Mouse (Mus musculus) retina, embryonic 14.5 days (tissue): ENCODE results near the gene Shb.

Experiments used
- DNase-seq: peaks from one replicate; pipeline ENCODE4 v3.0.0-alpha.2; 2015; ENCODE audit warnings: low spot score

The Shb gene

DNA sequence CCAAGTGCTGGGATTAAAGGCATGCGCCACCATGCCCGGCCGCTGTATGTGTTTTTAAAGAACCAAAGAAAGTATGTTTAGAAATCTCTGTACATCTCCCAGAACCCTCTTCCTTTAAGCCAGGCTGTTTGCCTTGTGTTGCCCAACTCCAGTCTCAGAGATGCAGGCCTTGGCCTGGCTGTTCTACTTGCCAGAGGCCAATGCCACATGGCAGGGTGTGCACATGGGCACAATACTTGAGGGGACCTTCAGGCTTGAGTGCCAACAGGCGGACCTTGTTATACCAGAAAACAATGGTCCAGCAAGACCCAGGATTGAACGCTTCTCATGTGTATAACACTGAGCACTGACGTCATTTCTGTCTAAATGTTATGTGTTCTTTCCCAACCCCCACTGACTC lies 27.1 kb downstream of the Shb start:
- DNase-seq, result no peak

GRCm38 (mm10) chr4:45503816-45504215 lies 28.5 kb downstream of the Shb start:
- DNase-seq, result no peak

- no peak for DNase-seq
Measured at GRCm38 (mm10) chr4:45503380-45503779, 28.9 kb downstream of the Shb start.

DNA sequence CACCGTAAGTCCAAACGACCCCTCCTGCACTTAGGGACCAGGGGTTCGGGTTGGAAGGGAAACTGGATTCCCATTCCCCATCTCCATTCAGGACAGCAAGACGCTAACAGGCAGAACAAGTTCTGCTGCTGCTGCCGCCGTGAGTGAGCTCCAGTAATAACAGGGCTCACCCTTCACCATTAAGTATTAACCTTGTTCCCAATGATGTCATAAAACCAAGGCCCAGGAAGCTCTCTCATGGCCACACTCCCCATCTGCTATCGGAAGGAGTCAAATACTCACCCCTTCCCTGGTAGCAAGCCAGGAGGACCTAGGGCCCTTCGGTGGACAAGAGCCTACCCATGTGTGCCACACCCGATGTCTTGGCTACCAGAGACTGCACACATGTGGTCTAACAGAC lies 30.3 kb downstream of the Shb start:
- no peak for DNase-seq

- DNase-seq, result no peak
Measured at GRCm38 (mm10) chr4:45500381-45500780, 31.9 kb downstream of the Shb start.

DNA sequence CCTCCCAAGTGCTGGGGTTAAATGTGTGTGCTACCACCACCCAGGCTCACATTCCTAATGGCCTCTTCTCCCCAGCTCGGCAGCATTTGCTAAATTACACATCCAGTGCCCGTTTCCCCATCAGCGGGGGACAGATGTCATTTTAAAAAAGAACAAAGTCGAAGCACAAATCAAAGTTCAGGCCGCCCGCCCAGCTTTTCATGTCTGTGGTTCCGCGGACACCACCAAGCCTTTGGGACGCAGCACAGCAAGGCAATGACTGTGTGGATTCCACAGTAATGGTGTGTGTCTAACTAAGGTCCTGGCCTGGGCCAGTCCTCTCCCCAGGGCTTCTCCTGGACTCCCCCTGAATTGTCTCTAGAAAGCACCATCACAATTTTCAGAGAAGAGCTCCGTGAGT lies 32.7 kb downstream of the Shb start:
- no peak for DNase-seq

- no peak for DNase-seq
Measured at GRCm38 (mm10) chr4:45499081-45499480, 33.2 kb downstream of the Shb start.

- DNase-seq, result no peak
Measured at GRCm38 (mm10) chr4:45498345-45498744, 33.9 kb downstream of the Shb start.

DNA sequence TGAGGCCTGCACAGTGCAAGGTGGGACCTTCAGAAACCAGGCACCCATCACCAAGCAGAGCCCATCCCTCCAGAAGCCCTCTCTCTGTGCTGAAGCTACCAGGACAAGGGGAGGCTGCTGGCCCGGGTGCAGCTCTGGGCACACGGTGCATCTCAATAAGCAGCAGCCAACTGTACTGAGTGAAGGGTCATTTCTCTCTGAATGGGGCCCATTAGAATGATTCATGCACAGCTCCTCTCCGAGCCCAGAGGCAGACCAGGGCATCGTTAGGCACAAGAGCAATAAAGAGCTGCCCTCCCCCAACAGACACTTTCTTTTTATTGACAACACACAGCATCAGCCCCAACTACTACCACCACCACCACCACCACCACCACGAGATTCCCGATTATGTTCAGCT lies 35.0 kb downstream of the Shb start:
- no peak for DNase-seq

DNA sequence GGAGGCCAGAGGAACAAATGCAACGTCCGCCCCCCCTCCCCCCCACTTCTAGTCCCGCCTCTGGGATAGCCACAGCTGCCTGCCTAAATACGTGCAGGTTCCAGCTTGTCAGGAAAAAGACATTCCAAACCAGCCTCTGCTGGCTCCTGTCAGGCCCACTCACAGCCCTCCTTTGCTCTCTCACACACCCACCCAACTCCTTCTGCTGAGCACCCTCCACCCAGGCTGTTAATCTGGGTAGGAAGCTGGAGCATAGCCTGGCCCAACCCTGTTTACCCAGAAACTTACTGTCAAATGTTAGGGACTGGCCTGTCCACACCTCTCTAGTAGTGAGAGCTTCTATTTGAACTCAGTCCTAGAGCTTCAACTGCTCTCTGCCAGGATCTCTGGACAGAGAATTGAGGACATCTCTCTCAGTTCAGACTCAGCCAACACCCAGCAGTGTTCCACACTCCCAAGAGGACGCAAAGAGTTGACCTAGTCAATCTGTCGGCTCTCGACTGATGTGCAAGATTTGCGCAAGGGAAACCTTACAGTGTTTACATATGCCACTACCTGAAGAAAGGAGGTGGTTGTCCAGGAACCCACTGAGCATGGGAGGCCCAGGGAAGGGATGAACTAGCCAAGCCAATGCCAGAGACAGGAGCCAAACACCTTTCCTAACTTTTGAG lies 36.6 kb downstream of the Shb start:
- DNase-seq, result no peak

DNA sequence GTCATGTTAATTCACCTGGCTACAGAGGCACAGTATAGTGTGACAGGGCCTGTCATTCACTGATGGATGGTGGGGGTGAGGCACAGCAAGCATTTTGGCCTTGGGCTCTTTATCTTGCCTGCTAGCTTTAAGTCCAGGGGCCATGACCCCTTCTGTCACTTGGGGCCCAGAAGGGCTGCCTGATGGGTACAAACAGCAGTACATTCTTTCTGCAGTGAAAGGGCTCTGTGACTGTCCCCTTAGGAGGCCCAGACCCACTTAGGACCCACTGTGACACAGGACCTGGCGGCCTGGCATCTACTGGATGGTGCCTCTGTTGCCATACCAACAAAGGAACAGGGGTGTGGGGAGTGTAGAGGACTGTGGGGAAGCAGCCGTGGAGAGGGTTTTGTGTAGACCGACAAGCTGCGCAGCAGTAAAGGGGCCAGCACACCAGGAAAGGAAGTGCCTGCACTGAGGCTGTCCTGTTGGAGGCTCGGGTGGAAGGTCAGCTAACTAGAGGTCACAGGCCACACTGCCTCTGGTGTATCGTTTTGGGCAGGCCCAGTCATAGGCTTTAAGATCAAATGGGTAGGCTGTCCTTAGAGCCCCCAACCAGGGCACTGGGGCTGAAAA lies 38.4 kb downstream of the Shb start:
- DNase-seq, result peak; percentile 40

- DNase-seq, result no peak
Measured at GRCm38 (mm10) chr4:45493118-45493517, 39.2 kb downstream of the Shb start.

- DNase-seq, result no peak
Measured at GRCm38 (mm10) chr4:45492681-45493081, 39.6 kb downstream of the Shb start.

DNA sequence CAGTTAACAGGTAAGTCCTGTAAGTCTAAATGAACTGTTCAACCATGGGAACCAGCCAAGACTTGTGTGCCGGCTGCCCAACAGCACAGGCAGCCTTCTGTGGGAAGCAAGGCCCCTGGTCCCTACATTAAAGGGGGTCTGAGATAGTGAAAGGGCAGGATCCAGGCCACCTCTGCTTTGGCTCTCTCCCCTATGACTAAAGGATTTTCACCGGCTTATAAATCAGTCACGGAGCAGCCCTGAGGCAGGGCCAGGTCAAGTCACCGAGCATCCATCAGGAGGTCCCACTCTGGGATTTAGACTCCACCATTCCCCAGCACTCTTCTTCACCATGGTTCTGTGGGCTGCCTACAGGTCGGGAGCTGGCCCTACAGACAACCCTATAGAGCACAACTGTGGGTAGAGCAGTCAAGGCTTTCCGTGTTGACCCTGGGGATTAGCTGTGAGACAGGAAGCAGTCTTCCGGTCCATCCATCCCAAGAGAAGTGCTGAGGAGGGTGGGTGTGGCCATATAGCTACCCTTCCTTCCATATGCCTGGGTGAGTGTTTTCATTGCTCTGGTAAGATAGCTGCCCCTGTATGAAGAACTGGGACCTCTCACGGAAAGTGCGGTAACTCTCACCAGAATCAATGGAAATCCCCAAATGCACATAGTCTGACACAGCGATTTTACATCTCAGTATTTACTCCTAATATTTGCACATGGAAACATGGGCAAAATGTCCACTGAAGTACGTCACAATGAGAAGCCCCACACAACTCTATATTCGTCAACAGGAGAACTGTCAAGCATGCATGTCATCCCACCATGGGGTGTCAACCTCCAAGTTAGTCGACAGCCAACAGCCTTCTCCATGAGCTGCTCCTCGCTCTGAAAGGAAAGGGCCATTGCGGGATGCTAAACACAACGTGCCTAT lies 40.3 kb downstream of the Shb start:
- DNase-seq, result no peak

GRCm38 (mm10) chr4:45491119-45491679 lies 41.1 kb downstream of the Shb start:
- DNase-seq, result no peak

DNA sequence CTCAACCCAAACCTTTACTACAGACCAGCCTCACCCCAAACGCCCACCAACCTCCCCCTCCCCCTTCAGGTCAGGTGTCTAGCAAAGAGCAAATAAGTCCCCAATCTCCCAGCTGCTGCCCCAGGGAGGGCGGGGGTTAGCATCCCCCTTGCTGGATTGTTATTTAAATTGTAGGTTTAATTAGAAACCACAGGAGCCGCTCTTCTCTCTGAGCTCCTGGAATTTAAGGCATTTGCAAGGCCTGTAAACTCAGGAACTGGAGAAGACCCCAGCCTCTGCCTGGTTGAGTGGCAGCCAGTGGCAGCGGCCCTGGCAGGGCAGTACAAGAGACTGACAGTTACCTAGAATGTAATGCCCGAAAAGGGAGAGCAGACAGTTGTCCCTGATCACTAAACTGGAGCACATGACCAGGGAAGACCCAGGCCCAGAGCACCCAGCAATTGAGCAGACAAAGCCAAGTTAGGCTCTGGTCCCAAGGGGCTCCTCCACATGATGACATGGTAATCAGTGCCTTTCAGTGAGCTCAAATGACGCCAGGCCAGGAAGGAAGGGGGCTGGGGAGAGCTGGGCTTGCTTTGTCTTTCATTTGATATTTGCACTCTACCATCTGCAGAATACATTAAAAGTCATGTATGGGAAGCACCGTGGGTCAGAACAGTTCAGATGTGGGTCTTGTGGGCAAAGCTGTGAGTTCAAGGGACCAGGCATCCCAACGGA lies 42.1 kb downstream of the Shb start:
- peak; percentile 44 for DNase-seq

GRCm38 (mm10) chr4:45489141-45490035 lies 42.9 kb downstream of the Shb start:
- DNase-seq, result peak; percentile 36

DNA sequence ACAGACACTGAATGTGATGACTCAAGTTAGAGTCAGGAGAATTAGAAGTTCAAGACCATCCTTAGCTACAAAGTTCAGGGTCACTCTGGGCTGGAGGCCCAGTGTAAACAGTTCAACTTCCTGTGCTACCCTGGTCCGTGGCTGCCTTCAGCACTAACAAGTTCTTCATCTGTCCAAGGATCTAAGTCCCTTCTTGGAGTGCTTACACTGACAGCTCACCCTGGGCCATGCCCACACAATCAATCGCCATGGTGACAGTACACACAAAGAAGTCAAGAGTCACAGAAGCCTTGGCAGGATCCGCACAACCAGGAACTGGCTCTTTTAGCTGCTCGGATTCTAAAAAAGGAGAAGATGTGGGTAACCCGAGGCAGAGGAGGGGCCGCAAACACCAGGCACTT lies 44.6 kb downstream of the Shb start:
- no peak for DNase-seq

DNA sequence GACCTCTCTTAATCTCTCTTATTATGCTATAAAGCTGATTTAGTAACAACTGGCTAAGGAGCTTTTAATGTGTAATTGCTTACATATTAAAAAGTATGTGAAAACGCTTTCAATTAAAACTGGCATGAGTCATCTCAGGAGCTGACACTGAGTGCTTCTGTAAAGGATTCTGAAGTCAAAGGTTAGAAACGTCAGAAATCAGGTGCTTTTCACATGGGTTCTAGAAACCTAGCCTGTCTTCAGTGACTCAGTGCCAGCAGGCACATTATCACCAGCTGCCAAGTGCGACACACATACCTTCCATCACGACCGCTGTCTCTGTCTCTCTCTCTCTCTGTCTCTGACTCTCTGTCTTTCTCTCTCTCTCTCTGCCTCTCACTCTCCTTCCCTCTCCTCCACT lies 47.2 kb downstream of the Shb start:
- DNase-seq, result no peak

- no peak for DNase-seq
Measured at GRCm38 (mm10) chr4:45483271-45484245, 48.7 kb downstream of the Shb start.
